Mouse (Mus musculus) erythroblast, adult 5-6 weeks (primary cell): ENCODE results near the gene Minos1. TPM values are rescaled to one million over a fixed set of nuclear protein-coding genes. Genes with fewer than 3 reads are reported as not detected.

Experiments
- ATAC-seq: replicated peaks from 2 replicates; pipeline ENCODE4 v1.8.0; 2016; ENCODE audit warnings: moderate number of reproducible peaks, mild to moderate bottlenecking, moderate TSS enrichment, inconsistent platforms; ENCODE audit not compliant: poor library complexity, low FRiP score, severe bottlenecking
- total RNA-seq, 2 experiments: library from RNA; stranded (forward) in 1 of 2; stranded (reverse) in 1 of 2; fragments of 150-400 nt in 1 of 2; fragments of 200-764, 138-1000 nt in 1 of 2; gene quantifications; 2 replicates each; pipeline versions ENCODE4 v1.2.3 to v1.2.4; 2015 to 2017; ENCODE audit warnings: low replicate concordance in 2 of 2

The Minos1 gene
- total RNA-seq (2015; ENCODE audit: low replicate concordance) (103 and 127 TPM in 2 replicates), total RNA-seq (2017; ENCODE audit: low replicate concordance) (36.6 and 91.7 TPM in 2 replicates)

DNA sequence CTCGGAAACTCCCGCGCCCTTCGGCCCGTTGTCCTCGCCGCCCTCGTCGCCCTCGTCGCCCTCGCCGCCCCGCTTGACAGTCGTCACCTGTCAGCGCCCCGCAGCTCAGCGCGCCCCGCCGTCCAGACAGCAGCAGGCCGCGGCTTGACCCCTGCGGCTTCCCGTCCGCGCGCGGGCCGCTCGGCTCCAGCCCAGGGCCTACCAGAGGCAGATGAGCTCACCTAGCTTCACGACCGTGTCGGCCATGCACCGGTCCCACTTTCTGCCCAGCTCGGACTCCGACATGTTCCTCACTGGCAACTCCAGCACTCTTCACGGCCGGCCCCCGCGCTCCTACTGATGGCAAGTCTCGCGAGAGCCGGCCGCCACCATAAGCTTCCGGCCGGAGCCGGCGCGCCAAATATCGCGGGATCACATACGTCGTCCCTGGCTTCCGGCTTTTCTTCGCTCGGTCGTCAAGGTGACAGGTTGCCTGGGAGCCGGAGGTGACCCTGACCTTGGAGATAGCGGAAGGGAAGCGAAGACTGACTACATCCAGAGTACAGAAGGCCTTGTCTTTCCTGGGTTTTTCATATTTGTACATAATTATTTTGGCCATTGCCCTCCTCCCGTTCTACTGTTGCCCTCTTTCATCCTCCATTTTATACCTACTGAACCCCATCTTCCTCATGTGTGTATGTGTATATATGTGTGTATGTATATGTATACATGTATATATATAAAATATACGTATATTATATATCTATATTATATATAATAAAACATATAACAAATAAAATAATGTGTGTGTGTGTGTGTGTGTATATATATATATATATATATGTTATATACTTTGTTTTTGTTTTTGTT, at the start of gene Minos1:
Gene Minos1, minus strand, starts transcription at position 413 of the 849 bp plus-strand sequence.
- ATAC-seq: peak; percentile 97

DNA sequence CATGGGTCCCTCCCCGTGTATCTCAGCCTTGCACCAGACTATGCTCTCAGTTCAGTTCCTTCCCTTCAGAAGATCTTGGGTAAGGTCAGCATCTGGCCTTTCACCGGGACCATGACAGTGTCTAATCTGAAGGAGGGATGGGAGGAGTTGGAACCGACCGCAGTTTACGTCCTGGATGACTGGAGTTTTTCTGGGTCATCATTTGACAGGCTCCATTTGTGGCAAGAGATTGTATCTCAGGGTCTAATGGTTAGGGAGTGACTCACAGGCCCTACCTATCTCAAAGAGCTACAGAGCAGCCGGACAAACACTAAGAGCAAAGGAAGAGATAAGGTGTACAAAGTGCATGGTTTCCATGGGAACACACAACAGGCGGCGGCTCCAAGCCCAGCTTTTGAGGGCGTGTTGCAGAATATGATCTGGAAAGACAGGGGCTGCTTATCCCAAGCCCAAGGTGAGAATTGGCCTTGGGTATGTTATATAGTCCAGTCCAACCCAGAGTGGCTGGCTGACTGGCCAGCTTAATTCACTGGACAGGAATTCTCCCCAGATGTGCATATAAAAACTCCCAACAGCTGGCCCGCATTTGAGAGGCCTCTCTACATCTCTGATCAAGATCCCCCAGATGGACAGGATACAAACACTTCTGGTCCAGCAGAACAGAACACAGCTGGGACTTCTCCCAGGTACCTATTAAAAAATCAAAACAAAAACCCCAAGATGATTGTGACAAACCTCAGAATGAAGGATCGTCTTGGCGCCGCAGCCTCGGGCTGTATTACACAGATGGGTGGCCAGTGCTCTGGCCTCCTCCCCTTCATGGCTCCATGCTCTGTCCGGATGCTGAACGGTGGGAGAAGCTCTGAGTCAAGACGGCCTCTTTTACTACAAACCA, 49.1 kb upstream of the Minos1 start:
- peak; percentile 38; the same call in 1 of the 2 replicates for ATAC-seq

DNA sequence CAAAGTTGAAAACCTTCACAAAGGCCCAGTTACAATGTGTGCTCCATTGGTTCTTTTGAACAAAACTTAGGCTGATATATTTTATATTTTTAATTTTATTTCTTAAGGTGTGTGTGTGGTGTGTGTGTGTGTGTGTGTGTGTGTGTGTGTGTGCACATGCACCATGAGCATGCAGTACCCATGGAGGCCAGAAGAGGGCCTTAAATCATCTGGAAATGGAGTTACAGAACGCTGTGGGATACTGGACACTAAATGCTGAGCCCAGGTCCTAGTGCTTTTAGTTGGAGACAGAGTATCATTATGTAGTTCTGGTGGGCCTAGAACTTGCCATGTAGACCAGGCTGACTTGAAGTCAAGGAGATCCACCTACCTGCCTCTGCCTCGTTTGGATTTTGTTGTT, 48.3 kb upstream of the Minos1 start:
- ATAC-seq: no peak

DNA sequence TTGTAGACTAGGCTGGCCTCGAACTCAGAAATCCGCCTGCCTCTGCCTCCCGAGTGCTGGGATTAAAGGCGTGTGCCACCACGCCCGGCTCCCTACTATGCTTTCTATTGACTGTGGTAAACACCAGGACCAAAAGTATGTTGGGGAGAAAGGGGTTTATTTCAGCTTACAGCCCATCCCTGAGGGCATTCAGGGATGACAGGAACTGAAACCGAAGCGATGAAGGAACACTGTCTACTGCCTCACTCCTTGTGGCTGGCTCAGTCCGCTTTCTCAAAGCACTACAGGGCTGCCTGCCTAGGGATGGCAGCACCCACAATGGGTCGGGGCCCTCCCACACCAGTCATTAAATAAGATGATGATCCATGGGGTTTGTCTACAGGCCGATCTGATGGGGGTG, 47.5 kb upstream of the Minos1 start:
- ATAC-seq: no peak

DNA sequence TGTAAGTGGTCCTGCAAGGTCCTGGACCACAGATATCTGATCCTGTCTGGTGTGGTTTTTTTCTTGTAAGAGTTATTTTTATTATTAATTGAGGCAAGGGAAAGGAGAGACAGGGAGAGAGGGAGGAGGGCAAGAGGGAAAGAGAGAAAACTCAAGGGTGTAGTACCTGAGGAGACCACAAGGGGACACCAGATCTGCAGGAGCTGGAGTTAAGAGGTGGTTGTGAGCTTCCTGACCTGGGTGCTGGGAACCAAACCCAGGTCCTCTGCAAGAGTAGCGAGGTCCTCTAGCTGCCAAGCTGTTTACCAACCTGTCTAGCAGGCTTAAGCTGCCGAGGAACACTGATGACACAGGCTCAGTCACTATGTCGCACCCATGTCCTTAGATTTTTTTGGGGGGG, 47.0 kb upstream of the Minos1 start:
- ATAC-seq: 0 out of 2 replicates have a peak, but pooled peaks have one; percentile 17

DNA sequence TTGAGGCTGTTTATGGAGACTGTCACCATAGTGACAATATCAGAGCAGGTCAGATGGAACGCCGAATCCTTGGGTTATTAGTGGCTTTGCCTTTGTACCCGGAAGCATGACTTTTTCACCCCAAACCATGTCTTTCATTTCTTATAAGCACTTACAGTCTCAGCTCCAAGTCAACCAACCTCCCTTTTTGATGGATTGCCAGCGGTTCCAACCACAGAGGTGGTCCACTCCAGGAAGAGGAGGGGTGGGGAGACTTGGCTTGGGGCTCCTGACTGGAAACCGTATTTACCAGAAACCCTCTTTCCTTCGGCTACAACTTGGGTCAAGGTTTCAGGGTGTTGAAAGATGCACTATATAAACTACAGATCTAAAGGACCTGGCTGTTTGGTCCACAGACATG, 45.1 kb upstream of the Minos1 start:
- no peak for ATAC-seq

DNA sequence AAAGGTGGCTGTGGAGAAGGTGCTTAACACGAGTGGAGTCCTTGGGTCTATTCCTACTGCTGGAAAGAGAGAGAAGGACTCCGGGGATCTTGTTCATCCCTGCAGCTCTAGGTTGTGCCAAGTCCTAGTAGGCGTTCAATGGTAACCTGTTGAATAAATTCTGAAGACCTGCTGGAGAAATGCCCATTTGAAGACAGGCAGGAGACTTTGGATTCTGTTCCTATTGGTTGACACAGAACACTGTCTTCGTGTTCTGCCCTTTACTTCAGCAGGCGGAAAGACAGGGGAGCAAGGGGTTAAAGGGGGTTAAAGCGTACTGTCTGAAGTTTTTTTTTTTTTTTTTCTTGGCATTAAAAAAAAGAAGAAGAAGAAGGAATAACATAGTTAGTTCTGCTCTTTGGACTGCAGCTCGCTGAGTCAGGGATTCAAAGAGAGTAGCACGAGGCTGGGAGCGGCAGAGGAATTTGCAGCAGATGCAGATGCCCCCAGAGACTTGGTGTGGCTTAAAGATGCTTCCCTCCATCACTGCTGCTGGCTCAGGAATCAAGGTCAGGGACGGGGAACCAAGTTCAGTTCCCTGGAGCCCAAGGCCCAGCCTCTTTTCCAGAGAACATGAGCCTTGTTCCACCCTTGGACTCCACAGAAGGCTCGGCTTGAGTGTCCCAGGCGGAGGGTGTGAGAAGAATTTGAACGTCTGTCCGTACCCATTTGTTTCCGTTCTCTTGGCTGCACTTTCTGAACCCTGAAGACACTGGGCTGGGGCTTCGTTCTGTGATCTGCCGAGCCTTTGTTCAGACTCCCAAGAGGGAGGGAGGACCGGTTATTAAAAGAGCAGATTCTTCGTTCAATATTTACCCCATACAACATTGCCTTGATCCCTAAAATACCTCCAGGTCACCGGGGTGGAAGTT, 44.4 kb upstream of the Minos1 start:
- ATAC-seq: no peak

DNA sequence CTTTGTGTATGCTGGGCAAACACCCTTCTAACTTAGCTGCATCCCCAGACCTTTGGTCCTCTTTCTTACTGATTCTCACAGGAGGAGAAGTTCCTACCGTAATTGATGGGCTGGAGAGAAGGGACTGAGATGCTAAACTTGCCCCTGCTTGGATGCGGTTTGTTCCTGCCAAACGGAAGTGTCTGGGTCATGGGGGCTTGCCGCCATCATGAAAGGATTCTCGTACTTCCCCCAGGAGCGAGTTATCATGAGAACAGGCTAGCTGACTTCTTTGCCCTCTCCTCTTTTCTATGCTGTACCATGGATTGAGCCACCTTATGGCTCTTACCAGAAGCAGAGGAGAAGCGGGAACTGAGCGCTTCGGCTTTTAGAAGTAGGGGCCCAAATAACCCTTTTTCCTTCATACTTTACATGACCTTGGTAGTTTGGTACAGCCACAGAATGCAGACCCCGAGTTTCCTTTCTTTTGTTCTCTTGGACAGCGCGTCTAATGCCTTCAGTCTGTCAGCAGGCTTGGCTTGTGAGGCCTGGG, 38.9 kb upstream of the Minos1 start:
- no peak for ATAC-seq

DNA sequence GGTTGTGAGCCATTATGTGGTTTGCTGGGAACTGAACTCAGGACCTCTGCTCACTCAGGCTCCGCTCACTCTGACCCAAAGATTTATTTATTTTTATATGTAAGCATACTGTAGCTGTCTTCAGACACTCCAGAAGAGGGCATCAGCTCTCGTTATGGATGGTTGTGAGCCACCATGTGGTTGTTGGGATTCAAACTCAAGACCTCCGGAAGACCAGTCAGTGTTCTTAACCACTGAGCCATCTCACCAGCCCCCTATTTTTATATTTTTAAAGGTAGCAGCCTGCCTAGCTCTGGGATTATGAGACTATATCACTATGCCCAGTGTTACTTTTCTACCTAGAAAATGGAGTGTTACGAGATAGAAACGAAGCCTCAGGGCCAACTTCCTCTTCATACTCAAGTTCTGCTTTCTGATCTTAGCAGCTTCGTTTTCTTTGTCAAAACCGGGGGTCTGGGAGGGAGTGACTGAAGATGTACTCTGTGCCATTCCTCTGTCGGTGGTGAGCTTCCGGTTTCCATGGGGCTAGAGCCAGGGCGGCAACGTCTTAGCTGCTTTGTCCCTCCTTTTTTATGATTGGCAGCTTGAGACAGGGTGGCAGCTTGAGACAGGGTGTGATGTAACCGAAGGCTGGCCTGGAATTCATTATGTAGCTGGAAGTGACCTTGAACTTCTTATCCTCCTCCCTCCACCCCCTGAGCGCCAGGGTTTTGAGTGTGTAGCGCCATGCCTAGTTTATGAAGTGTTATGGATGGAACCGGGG, 38.3 kb upstream of the Minos1 start:
- no peak; the same call in 1 of the 2 replicates for ATAC-seq

DNA sequence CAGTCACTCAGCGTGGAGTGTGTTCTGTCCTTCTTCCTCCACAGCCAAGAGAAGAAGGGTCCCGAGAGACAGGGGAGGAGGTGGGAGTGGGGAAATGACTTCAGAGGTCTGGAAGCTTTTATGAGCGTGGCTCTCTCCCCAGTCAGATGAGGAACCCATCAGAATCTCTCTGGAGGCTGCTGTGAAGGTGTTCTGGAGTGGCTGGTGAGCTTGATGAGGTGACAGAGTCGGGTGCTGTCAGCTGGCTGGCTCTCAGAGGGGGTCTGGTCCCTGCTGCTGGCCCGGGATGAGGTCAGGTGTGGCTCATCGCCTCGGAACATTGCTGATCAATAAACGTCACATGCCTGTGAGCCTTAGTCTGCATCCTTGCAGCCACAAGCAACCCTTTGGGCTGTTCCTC, 36.2 kb upstream of the Minos1 start:
- no peak for ATAC-seq

DNA sequence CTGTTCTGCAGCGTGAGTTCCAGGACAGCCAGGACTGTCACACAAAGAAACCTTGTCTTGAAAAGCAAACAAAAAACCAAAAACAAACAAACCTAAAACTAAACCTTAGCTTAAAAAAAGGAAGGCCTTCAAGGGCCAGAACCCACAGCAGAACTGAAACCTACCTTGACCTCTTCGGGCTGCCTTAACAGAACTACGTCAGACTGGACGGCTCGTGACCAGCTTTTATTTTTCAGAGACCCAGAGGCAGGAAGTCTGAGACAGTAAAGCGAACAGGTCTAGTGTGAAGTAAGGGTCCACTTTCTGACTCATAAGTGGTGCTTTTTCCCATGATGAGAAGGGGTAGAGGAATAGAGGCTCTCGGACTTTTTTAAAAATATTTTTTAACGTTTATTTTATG, 35.3 kb upstream of the Minos1 start:
- ATAC-seq: no peak

DNA sequence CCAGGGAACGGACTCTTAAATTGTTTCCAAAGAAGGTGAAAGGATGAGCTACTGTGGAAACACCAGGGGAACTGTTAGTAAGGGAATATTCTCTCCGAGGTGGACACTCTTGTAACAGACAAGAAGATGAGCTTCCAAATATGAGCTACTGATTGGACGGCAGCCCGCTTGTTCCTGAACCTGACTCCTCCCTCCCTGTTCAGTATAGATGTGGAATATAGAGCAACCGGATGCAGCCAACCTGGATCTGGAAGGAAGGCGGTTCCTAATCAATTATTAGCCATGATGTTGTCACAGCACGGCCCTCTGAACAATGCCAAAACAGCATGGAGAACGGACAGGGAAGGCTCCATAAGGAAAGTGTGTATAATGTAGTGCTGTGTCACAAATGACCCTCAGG, 34.3 kb upstream of the Minos1 start:
- ATAC-seq: no peak

DNA sequence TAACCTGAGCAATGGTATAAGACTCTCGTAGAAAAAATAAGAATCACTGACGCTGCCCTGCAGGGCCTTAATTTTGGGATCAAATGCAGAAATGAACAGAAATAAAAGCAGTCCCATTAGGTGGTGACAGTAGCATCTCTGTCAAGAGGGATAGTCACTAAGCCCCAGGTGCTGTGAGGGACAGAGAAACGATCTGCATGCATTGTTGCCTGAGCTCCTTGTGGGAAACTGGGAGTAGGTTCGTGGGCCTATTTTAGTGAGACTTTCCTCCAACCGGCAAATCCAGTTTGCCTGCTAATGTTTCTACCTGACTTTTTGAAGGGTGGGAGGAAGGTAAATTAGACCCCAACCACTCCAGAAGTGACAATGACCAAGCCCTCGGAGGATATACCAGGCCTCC, 33.2 kb upstream of the Minos1 start:
- ATAC-seq: no peak

DNA sequence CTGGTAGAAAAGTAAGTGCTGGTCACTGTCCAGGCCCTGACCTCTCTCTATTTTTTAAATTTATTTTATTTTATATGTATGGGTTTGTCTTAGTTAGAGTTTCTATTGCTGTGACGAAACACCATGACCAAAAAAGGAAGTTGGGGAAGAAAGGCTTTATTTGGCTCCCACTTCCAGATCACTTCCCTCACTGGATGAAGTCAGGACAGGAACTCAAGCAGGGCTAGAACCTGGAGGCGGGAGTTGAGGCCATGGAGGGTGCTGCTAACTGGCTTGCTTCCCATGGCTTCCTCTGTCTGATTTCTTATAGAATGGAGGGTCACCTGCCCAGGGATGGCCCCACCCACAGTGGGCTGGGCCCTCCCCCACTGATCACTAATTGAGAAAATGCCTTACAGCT, 30.2 kb upstream of the Minos1 start:
- ATAC-seq: no peak

DNA sequence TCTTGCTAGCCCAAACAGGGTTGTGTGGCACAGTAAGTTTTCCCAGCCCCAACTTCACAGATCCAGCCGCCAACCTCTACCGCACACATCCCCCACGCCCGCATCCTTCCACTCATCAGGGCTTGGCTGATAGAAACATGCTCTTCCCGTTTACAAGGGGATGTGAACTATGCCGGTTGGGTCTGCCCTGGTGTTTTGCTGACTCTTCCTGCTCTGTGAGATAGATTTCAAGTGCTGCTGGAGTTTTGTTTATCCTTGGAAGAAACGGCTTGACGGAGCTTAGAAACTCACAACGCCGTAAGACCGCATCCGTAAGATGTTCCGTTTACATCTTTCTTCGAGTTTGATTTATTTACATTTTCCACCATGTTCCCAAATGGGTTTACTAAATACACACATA, 27.4 kb upstream of the Minos1 start:
- no peak for ATAC-seq

DNA sequence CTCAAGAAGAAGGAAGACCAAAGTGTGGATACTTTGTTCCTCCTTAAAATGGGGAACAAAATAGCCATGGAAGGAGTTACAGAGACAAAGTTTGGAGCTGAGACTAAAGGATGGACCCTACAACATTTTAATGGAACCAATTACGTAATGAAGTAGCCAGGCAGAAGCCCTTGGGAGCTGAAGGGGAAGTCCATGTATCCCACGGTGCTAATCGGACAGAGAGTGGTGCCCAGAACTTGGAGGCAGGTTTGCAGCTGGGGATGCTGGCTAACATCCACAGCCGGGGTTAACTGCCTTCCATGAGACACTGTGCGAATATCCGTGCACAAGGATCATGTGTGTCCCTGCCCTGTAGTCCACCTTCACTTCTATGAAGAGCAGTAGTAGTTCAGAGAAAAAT, 25.6 kb upstream of the Minos1 start:
- no peak for ATAC-seq

DNA sequence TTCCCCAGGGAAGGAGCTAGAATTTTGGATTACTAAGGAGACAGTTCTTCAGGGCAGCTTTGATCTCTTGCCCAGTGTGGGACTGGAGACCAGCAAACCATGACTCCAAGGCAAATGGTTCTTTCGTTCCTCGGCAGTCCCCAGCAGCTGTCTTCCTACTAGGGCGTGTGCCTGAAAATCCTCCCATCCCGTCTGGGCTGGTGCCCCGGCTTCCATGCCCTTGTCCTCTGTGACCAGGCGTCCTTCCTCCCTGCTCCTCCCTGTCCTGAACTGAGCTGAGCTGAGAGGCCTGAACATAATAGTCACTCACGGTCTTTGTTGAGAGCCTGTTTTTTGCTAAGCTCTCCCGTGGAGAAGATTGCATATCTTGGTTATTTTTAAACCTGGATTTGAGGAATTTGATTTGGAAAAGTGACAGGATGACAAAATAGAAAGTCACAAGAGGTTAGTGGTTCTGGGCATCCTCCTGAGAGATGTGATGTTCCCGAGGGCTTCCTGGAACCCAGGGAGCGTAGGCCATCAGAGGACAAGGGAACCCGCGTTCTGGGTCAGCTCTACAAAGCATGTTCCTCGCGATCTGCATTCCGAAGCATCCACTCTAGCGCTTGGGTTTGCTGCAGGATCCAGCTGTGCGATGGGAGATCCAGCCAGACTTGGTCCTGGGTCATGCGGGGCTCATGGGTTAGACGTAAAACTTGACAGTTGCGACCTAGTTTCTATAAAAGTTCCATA, 23.8 kb upstream of the Minos1 start:
- ATAC-seq: no peak

DNA sequence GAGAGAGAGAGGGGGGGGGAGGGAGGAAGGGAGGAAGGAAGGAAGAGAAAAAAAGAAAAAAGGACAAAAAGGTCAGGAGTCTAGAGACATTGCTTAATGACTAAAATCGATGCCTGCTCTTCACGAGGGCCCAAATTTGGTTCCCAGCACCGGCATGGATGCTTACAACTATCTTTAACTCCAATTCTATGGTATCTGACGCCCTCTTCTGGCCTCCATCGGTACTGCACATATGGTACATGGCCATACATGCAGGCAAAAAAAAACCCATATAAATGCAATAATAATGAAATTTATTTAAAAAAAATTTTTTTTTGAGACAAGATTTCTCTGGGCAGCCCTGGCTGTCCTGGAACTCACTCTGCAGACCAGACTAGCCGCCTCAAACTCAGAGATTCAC, 20.5 kb upstream of the Minos1 start:
- ATAC-seq: no peak
